Mouse (Mus musculus) adipocyte (in vitro differentiated cells): ENCODE measurements around the gene Tmprss6.

ENCODE experiments used
- DNase-seq: peaks from one replicate; pipeline ENCODE4 v3.0.0-alpha.2; 2016; ENCODE audit warnings: low spot score

Gene Tmprss6

DNA sequence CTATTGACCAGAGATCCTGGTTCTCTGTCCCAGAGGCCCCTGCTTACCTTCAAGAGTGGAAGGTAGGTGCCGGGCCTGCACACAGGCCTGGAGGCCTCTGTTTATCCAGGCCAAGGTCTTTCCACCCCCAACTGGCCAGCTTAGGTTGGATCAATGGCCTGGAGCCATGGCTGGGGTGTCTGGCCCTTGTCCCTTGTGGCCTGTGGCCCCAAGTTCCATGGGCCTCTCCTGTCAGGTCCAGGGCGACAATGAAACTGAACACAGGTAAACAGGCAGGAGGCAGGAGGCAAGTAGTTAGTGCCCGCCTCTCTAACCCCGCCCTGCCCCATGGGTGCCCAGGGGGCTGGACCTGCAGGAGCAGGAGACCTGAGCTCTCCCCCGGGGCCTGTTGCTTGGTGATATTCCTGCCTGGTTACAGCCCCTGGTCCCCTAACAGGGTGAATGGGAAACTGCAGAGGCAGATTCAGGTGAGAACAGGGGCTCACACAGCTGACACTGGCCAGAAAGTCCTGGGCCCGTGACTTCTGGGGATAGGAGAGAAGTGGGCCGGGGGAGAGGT lies at the start of gene Tmprss6:
Tmprss6 (minus strand) TSS at position 256 of the 559 bp plus-strand sequence.
- DNase-seq: no peak

DNA sequence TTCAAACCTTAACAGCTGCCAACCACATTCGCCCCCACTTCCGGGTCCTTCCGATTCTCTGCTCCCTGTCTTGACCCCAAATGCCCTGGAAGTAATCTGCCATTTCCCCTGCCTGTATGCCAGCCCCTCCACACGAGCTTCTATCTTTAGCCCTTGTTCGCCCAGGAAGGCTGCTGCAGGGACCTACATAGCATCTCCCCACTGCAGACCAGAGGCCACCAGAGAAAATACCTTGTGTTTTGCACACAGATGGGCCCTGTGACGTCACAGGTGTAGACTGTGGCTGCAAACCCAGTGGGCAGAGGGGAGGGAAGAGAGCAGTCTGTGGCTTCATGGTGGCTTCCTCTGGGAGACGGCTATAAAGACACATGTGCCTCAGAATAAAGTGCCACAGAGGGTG lies 49.8 kb upstream of the Tmprss6 start:
- DNase-seq: no peak

DNA sequence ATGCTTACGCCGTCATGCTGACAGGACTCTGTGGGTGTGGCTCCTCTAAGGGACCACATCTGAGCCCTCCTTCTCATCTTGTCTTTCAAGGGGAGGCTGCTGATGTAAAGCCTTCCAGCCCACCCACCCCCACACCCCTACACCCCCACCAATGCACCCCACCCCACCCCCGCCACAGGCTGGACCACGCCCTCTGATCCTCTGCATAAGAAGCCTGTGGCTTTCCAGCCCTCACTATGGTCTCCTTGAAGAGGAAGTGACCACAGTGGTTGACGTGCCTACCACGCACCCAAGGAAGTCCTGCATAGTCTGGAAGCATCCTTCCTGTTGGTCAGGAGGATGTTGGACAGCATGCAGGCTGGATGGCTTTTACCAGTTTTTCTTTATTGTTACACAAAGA lies 47.3 kb upstream of the Tmprss6 start:
- no peak for DNase-seq

DNA sequence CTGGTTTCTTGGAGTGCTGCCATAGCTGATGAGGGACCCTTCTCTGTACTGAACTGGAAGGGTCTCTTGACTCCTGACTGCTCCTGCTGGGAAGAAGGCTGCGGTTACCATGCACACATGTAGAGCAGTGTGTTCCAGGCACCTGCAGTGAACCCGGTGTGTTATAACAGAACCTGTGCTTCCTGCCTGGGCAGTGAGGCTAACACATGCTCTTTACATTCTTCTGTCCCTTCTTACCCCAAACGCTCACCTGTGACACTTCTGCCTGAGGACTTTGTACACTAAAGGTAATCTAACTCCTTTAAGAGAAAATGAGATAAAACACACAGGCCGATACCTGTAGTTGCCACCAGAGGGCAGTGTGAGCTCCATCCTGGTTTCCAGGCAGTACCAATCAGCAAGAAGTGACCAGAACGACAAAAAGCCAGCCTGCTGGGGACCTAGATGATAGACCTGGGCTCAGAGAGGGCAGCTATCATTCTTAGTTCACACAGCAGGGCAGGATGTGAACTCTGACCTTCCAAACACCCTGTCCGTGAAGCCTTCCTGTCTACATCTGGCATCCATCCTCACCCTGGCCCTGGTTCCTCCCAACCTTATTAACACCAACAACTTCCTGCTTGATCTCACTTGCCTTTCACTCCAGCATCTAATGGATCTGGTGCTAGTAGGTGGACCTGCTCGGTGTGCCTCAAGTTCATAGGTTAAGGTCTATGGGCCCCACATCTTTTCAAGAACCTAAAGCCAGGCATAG lies 46.1 kb upstream of the Tmprss6 start:
- peak; percentile 77 for DNase-seq

DNA sequence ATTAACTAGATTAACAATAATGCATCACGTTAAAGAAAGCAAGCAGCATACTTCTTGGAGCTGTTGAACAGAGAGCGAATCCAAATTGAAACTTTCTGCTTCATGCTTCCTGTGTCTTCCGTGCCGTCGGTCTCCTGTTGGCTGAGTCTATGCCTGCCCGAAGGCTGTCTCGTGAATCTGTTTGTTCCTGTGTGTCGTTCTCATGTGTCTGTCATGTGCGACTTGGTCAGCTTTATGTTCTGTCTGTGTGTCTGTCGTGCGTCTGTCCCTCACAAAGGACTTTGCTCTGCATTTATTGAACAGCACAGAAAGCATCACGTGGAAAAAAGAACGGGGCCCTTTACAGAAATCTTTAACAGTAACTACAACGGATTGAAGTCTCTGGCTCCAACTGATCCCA lies 44.6 kb upstream of the Tmprss6 start:
- DNase-seq: no peak

DNA sequence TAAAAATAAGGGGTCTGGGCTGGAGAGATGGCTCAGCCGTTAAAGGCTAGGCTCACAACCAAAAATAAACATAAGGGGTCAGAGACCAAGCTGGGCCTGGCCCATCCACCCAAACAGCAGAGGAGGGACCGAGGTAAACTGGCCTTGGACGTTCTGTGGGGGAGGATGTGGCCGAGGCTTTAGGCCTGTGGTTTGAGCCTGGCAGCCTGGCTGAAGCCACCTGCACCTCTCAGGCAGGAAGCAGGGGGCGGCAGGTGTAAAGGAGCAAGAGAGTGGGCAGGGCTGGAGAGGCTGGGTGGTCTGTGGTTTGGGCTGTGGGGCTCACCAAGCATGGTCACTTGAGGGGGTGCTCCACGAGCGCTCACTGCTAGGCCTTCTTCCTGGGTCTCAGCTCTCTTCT lies 43.5 kb upstream of the Tmprss6 start:
- DNase-seq: no peak

DNA sequence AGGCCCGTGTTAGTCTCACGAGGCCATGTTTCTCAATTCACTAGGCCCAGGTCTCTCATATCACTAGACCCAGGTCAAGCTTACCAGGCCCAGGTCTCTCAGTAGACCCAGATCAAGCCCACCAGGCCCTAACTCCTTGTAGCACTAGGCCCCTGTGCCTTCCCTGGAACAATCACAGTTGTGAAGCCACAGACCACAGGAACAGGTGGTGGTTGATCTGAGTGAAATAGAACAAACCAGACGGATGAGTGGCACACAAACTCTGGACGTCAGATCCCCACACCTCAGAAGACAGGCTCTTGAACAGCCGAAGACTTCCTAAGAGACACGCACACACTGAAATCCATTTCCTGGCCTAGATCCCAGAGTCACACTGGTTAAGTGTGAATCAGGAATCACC lies 42.3 kb upstream of the Tmprss6 start:
- no peak for DNase-seq

DNA sequence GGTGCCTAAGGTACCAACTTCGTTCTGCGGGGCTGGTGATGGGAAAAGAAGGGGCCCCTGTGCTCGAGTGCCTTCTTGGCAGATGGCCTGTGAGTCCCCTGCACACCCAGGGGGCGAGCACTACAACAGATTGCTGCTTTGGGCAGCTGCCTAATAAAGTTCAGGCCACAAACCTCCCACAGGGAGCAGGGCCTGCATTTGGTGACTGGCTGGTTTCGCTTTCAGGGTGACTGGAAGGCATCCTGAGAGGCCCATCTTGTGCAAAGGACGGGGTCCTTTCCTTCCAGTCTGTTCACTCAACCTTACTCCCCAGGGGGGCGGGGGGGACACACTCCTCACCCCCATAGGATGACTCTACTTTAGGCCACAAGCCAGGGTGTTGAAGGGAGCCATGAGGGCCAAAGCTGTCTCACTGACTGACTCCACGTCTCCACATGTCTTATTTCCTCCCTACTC lies 41.7 kb upstream of the Tmprss6 start:
- DNase-seq: peak; percentile 24

DNA sequence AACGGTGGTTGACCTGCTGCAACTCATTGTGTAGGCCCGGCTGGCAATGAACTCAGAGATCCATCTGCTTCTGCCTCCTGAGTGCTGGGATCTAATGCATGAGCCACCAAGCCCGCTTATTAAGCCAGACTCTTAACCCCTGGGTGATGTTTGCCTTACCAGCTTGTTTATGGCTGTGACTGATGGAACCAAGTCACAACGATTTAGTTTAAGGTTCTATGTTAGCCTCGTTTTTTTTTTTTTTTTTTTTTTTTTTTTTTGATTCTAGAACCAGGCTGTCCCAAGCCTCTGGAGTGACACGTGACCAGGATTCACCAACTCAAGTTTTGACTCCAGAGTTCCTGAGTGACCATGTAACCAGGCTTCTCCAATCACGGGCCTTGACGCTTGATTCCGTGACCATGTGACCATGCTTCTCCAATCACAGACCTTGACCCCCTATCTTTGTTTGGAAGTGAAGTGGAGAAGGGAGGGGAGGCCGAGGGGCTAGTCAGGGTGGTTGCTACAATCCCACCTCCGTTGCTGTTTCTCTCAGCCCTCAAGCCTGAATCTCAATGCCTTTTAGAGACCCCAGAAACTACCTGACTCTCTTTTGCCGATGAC lies 41.0 kb upstream of the Tmprss6 start:
- DNase-seq: no peak

DNA sequence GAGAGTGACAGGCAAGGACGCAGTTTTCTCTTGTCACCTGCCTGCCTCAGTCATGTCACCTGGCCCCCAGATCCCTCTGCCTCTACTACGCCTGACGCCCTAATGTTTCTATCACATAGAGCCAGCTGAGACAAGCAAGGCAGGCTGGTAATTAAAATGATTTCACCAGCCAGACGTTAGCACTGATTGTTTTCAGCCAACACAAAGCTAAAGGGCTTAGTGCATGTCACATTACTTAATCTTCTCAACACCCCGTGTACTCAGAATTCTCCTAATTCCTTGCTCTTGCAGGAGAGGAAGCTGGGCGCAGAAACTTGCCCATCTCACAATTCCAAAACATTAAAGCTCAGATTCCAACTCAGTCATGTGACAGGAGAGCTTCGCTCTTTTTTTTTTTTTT lies 40.0 kb upstream of the Tmprss6 start:
- no peak for DNase-seq

DNA sequence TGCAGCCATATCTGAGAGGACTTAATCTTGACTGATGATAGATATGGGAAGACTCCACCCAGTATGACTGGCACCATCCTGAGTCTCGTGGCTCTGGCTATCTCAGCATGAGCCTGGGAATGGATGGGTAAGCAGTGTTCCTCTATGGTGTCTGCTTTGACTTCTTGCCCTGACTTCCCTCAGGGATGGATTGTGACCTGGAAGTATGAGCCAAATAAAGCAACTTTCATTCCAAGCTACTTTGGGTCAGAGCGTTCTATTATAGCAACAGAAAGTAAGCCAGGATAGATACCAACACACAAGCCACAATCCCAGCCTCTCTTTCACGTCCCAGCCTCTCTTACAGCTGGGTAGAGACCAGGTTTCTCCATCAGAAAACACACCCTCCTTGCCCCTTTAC lies 37.1 kb upstream of the Tmprss6 start:
- no peak for DNase-seq

DNA sequence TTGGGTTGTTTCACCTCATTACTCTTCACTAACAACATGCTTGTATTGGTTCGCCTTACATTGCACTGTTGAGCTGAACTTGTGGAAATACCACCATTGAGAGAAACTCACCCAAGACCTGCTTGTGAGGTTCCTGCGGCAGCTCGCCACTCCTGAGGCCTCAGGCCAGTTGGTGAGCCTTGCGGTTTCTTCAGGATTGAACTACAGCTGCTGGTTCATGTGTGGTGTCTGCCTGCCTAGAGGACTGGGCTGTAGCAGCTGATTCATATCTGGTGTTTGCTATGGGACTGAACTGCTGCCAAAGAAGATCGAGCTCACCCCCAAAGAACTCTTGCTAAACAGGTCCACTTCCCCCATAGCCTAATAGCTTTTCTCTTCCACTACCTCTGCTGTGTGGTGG lies 36.4 kb upstream of the Tmprss6 start:
- DNase-seq: no peak

DNA sequence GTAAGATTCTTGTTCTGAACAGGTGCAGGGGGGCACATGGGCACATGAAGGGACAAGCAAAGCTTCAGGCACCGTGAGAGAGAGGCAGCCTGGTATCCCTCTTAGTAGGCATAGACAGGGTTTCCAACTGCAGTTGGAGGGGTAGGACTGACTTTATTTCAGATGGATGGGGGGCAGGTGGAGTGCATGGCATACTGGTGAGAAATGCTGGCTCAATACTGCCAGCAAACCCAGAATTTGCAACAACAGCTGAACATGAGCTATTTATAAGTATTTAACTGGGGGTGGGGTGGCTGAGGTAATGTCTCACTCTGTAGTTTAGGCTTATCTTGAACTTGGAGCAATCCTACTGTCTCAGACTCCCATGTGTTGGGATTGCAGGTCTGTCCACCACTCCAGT lies 35.6 kb upstream of the Tmprss6 start:
- no peak for DNase-seq

DNA sequence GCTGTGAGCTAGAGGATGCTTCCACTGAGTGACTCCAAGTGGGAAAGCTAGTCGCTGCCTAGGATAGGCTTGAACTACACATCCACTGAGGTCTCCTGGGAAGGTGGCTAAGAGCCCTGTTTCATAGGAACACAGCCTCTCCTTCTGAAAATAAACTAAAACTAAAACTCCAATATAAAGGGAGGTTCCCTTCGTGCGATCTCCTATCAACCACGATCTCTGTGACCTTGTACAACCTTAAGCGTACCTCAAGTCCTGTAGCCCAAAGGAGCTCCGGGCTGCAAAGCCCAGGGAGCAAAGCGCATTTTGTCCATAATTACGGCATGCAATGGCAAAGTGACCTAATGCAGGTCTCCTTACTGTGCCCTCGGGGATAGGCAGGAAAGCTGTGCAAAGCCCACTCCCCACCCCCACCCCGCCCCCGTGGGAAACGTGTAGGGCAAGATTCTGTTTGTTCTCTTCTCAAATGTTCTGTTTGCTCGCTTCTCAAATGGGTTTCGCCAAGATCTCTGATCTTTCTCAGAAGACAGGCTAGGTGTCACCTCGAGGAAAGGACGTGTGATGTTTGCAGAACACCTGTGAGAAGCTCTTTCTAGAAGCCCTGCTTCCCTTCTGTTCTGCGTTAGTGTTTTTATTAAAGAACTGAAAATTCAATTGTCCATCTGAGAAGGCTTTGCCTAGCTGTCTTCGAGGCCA lies 34.2 kb upstream of the Tmprss6 start:
- no peak for DNase-seq

DNA sequence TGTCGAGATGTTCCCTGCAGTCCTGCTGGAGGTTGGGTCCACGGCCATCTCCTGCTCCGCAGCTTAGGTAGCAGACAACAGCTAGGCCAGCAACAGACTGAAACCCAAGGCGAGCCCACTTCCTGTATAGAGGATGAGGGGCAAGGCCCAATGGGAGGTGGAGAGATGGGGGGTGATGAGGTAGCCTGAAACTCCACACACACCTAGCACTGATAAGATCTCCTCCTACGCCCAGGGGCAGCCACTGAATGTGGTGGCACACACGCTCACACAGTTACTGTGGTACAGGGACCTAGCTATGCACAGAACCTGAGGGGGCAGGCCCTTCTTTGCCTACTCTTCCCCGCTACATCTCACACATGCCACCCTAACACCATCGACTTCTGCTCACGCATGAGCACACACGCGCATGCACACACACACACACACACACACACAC lies 26.6 kb upstream of the Tmprss6 start, which contains the start of gene Il2rb:
Il2rb (minus strand) TSS at position 304 of the 439 bp plus-strand sequence.
- no peak for DNase-seq

DNA sequence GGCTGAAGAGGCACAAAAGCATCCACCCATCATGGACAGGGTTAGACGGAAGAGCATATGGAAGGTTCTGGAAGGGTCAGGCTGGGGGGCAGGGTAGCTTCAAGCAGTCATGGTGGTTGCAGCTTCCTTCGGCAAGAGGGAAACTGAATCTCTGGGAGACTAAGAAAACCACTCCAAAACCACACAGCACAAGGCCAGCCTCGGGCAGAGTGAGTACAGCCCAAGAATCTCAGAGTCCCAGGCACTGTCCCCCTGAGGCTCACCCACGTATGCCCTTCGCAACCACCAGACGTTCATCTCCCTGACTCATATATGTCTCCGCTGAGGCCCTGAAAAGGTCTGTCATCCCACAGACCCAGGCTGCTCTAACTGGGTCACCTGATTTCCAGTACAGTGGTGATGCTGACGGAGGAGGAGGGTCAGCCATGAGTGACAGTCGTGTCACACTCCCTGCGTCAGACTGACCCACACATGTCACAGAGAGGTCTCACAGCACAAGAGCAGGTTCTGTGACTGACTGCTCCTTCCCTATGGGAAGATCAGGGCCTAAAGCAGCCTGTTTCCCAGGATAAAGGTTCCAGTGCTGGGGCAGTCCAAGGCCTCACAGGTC lies 25.1 kb upstream of the Tmprss6 start:
- no peak for DNase-seq

DNA sequence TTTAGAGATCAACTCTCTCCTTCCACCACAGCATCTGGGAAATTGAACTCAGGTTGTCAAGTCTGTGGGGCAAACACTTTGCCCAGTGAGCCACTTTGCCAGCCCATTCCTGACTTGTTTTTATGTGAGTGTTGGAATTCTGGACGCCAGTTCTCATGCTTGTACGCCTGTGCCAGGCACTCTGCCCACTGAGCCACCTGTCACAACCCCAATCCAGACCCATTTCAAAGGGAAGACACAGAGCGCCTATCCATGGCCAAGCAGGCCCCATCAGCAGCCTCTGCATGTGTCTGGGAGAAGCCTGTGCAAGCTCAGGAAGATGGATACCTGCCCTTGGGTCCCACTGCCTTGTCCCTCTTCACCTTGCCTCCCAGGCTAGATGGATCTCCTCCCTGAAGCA lies 22.9 kb upstream of the Tmprss6 start:
- no peak for DNase-seq

DNA sequence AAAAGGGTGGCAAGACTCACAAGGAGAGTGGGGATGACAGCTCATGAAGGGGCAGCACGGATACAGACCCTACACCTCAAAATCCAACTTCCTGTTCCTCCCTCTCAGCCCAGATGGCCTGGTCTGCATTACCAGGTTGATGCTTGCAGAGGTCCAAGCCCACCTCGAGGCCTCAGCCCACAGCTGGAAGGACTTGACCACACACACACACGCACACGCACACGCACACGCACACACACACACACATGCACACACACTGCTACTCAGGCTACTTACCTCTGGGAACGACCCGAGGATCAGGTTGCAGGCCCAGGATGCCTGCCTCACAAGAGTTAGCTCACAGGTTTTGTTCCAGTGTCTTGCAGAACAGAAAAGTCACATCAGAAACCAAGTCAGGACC lies 21.5 kb upstream of the Tmprss6 start:
- DNase-seq: no peak

DNA sequence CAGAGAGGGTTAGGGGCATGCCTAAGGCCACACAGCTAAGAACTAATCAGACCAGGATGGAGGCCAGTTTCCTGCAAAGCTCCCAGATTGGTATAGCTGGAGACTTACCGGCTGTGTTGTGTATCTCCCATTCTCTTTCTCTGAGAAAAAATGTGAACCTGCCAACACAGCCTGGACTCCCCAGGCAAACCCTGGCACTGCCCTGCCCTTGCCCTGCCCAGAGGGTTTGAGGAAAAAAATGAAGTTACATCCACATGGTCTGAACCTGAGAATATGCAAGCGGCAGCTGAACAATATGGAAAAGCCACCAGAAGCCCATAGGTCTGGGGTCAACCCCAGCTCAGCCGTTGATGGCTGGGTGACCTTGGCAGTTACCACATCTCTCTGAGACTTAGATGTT lies 20.8 kb upstream of the Tmprss6 start:
- DNase-seq: no peak

DNA sequence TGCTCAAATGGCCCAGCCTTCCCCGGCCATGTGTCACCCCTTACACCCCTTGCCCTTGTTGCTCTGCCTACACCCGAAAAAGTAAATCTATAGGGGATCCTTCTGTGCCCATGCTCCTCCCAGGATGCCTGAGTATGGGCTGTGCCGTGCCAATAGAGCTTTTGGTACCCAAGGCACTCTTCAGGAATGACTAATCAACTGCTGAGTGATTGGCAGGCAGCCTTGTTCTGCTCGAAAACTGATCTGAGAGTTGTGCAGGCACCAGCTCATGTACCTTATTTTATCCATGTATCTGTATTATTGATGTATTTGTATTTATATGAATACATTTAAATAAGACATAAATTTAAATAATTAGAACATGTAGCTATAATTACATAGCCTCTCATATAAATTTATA lies 18.6 kb upstream of the Tmprss6 start:
- no peak for DNase-seq

DNA sequence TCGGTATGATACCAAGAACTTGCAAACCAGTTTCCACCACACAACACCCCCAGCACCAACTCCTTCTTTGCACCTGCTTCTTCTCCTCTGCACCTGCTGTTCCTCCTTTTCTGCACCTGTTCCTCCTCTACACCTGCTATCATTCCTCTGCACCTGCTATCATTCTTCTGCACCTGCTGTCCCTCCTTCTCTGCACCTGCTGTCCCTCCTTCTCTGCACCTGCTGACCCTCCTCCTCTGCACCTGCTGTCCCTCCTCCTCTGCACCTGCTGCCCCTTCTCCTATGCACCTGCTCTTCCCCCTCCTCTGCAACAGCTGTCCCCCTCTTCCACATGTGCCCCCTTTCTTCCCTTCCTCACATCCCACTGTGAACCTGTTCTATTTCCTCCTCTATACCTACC lies 18.1 kb upstream of the Tmprss6 start:
- no peak for DNase-seq

DNA sequence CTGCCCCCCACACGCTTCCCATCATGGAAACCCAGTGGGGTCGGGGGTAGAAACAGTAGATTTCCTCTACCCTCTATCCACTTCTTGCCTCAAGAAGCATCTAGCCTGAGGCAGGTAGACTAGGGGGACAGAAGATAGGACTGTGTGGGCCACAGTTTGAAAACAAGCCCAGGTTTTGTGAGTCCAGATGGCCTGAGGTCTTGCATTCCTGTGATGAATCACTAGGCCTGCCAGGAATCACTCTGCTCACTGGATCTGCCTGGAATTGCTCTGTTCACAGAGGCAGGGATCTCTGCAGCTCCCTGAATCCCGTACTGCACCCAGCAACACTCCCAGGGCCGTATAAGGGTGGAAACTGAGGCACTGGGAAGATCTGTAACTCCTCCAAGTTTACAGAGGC lies 14.9 kb upstream of the Tmprss6 start:
- DNase-seq: no peak
